Mouse (Mus musculus): ENCODE measurements at regions not wholly inside any gene's neighbourhood (a gene's known extent, or its start where the extent isn't known, plus 50 kb on each side); places are given as distances from the start of the nearest gene placed in this dataset.
A peak's percentile ranks its signal among the peaks of the same experiment; 100 is the strongest.

DNA sequence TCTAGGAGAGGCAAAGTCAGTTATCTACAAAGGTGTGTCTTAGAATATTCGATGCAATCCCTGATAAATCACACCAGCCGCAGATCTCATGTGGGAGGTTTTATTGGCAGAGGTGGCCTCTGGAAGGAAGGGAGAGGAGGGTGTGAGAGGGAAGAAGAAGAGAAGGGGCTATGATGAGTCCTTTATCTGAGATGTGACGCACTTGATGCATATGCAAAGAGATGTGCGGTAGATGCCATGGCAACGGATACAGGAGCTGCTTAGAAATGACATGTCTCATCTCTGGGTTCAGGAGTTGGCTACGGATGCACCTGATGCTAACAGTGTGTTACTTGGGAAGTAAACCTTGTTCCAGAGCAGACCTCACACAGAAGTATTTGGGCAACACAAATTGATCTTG is 718.6 kb upstream of the Gm21961 start:
- DNase-seq, result no peak

DNA sequence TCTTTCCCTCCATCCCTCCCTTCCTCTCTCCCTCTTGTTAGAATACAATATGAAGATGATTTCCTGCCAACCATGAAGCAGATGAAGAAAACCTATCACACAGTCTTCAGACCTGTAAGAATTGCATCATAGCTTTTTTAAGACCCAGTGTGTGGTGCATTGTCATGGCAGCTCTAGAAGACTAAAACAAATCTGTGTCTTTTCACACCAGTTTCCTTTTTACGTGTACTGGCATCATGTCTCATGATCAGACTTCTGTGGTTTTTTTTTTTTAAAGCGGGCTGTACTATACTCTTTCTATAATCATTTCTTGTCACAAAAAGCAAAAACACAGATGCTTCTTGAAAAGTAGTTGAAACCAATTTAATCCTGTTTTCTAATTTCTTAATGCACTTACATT is 716.6 kb upstream of the Gm21961 start:
- no peak for DNase-seq

DNA sequence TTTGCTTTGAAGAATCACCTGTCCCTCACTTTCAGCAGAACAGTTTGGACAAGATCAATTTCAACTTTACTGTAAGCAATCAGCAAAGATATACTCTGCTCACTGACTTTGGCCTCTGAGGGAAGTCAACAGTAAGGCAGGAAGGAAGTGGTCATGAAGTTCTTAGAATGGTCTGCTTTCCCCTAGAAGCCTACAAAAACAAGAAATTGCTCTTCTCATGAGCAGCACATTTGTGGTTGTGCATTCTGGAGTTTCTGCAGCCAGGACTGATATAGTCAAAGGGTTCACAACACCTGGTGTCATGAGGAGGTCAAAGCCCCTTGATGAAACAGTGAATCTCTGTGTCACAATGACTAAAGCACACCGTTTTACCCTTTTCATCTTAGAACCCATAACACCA is 712.4 kb upstream of the Gm21961 start:
- no peak for DNase-seq

DNA sequence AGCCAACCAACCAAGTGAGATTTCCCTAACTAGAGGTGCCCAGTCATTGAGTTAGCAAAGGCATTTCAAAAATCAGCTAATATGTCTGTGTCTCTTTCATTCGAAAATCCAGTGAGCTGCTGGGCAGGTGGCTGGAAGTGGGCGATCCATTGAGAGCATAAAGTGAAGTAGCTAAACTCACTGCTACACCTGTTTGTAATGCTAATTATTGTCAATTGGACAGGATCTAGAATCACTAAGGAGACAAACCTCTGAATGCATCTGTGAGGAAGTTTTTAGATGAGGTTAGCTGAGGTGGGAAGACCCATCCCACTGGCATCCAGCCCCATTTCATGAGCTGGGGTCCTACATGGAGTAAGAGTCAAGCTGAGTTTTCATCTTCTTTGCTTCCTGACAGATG is 711.6 kb upstream of the Gm21961 start:
- no peak for DNase-seq

DNA sequence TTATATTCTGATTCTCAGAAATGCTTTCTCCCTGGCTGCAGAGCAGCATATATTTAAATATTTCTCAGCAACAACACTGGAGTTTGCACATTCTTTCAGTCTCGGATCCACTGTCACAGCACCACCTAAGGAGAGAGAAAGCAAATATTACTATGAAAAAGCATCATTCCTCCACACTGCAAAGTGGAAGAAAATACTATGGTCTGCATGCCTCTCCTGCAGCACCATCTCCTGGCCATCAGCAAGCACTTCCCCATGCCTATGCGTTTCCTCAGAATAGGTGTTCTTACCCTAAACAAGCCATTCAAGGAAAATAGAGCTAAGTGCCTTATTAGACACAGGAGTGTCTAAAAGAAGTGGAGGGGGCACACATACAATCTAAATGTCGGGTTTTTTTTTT is 688.9 kb upstream of the Gm21961 start:
- peak; percentile 2 for DNase-seq

DNA sequence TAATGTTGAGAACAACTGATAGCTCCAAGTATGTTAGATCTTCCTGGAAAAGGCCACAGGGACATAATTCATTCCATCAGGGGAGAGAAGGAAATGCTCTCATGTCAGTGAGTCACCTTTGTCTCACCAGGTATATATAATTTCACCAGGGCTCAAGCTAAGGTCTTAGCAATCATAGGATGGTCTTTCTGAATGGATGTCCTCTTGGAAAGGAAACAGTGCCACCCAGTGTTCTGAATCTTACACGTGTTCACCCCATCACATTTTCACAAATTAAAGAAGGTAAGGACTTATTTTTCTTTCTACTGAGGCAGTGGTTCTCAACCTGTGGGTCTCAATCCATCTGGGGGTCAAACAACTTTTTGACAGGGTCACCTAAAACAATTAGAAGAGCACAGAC is 686.8 kb upstream of the Gm21961 start:
- no peak for DNase-seq

DNA sequence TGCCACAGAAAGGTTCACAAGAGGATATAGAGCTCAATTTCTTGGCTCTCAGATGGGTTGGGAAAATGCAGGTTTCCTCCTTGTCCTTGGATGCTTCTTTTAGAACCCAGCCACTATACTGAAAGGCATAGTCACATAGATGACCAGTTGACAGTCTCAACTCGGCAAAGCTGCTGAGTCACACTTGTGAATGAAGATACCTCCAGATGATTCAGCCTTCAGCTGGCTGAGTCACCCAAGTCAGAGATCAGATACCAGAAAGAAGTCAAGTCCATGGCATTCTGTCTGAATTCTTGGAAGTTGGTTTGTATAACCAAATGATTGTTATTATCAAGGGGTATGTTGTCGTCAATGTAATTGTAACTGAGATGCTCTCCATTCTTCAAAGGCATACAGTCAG is 683.9 kb upstream of the Gm21961 start:
- DNase-seq, result peak; percentile 11

All from adrenal gland, postnatal 10 days (tissue).